Mouse (Mus musculus) liver, postnatal 0 days (tissue): ENCODE measurements around the gene Ifna1.
"Not testable (repeated sequence)": the region's sequence is repeated elsewhere in the genome, so short reads cannot be mapped to it uniquely, and the experiment has no call there.

Experiments used
- CTCF ChIP-seq: sonication (generic); IDR thresholded peaks from 2 replicates; pipeline ENCODE4 v1.5.1; 2016; ENCODE audit warnings: antibody characterized with exemption, low read depth
- EP300 ChIP-seq: IDR thresholded peaks from 2 replicates; pipeline ENCODE4 v1.6.1; 2016; ENCODE audit warnings: antibody characterized with exemption, low read depth, mild to moderate bottlenecking

DNA sequence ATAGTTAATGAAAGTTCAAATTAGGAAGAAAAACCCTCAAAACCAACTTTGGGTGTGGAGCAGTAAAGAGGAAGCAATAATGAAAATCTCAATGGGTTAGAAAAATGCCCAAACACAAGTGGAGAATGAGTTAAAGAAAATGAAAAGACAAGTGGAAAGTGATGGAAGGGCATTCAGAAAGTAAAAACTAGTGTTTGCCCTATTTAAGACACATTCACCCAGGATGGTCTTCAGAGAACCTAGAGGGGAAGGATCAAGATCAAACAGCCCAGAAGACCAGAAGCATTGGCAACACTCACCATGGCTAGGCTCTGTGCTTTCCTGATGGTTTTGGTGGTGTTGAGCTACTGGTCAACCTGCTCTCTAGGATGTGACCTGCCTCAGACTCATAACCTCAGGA is 22.8 kb upstream of the Ifna1 start, which contains the start of gene Ifna6:
- not testable (repeated sequence) for TF ChIP-seq CTCF, EP300
